Mouse (Mus musculus) lung, adult 2 months (tissue): Measurements from ENCODE around the gene Gemin4. TPM values are rescaled to one million over a fixed set of nuclear protein-coding genes. Genes with fewer than 3 reads are reported as not detected.

Experiments used
- DNase-seq: peaks from one replicate; pipeline ENCODE4 v3.0.0; 2022
- H3K4me1 ChIP-seq: fragments of 200-500 bp; 2 replicates; pipeline ENCODE4 v1.6.1; 2011; ENCODE audit warnings: low read length; ENCODE audit not compliant: control insufficient read depth, insufficient read depth
- H3K4me3 ChIP-seq: fragments of 200-500 bp; replicated peaks from 2 replicates; pipeline ENCODE3; 2011; ENCODE audit warnings: low read depth, mild to moderate bottlenecking, control low read depth, low read length; ENCODE audit errors: extremely low read depth
- CTCF ChIP-seq: fragments of 200-500 bp; IDR thresholded peaks from 2 replicates; pipeline ENCODE4 v1.5.1; 2011; ENCODE audit warnings: mild to moderate bottlenecking, low read length, control low read depth; ENCODE audit not compliant: insufficient read depth
- POLR2A ChIP-seq: fragments of 200-500 bp; IDR thresholded peaks from 2 replicates; pipeline ENCODE4 v1.6.1; 2011; ENCODE audit warnings: low read depth, mild to moderate bottlenecking, control low read depth, low read length, borderline replicate concordance; ENCODE audit errors: extremely low read depth
- whole genome bisulfite sequencing: fragments of 180-500 bp; shearing (Covaris S2); methylation state at CpG from one replicate; pipeline ENCODE4 v1.1.7; 2018; 5-methylcytosine and 5-hydroxymethylcytosine counted together
- polyA plus RNA-seq: library from polyadenylated mRNA; depleted of rRNA; stranded (reverse); fragments of >200 nt; gene quantifications from 2 replicates; pipeline ENCODE4 v1.2.3, GENCODE M21; 2012

Gemin4 gene
- polyA plus RNA-seq, 1 experiment, result 6.6 TPM

- 49% methylated on average over 8 of the region's 8 CpGs for WGBS
- no peak for TF ChIP-seq CTCF
- TF ChIP-seq POLR2A, result no peak
- H3K4me3 ChIP-seq, result no peak overlapping the region
- DNase-seq, result no peak
- peaks cover 2% of the 10 kb centered on the region; the same call in 1 of the 2 replicates for H3K4me1 ChIP-seq
These were observed 20.4 kb downstream of the Gemin4 start for GRCm38 (mm10) chr11:76196977-76197469.

DNA sequence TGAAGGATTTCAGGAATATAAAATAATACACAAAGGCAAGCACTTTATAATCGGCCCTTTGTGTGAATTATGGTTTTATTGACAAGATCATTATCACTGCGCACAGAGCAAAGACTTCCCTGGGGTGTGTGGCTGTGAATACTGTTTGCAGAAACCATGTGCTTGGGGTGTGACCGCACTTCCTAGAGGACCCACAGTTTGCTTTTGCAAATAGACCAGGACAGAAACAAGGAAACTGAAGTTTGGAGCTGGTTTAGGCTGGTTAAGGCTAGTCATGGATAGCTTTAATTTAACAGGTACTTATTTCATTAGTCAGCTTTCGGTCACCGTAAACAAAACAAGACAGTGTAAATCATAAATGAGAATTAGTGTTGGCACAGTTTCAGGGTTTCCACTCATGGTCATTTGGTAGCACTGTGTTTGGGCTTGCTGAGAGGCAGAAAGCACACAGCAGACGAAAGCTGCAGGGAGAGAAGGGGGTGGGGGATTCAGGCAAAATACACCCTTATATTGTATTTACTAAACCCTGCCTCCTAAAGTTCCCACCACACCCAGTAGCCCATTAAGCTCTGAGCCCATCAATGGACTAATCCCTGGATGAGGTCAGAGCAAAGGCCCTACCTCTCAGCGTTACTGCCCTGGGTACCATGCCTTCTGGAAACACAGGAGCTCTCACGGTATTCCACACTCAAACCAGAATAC, 21.0 kb downstream of the Gemin4 start:
- peaks cover under 1% of the 10 kb centered on the region; the same call in 1 of the 2 replicates for H3K4me1 ChIP-seq
- TF ChIP-seq POLR2A (no peak), CTCF (no peak)
- H3K4me3 ChIP-seq, result no peak overlapping the region
- WGBS, result 36% methylated on average over 8 of the region's 8 CpGs
- no peak for DNase-seq

GRCm38 (mm10) chr11:76186908-76187307, 30.6 kb downstream of the Gemin4 start:
- TF ChIP-seq CTCF (no peak), POLR2A (no peak)
- Histone ChIP-seq H3K4me1 (no peaks in the 10 kb centered on the region), H3K4me3 (no peak overlapping the region)
- 89% methylated on average over 6 of the region's 6 CpGs for WGBS
- no peak for DNase-seq

DNA sequence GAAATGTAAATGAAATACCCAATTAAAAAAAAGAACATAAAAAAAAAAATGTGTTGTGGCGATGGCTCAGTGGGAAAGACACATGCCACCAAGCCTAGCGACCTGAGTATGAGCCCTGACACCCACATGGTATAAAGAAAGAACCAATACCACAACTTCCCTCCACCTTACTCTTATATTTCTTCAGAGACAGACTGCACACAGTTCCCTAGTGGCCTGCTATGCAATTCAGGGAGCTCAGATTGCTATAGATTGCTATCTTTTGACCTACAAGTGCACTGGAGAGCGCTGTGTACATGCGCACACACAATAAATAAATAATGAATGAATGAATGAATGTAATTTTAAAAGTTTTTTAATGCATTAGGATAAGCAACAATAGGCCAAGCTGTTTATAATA, 33.7 kb downstream of the Gemin4 start:
- no peak for TF ChIP-seq CTCF
- no peak overlapping the region for H3K4me3 ChIP-seq
- WGBS, result 50% methylated on average over 4 of the region's 4 CpGs
- 0 out of 2 replicates have a peak, but pooled peaks cover 3% of the 10 kb centered on the region for H3K4me1 ChIP-seq
- no peak for DNase-seq

DNA sequence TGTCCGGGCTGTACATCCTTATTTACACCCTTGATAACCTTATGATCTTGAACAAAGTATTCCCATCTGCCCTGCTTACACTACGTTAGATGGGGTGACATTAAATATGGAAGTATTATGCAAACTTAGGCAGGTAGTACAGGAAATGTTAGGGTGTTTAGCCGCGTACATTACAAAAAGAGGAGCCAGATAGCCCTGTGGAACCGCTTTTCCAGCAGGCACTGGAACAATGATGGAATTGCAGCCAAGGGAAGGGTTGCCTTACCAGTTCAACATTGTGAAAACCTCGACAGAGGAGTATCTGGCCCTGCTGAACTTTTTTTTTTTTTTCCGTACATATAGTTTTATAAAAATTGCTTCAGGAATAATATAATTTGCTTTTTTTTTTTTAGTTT, 37.3 kb downstream of the Gemin4 start:
- Histone ChIP-seq H3K4me1 (peaks cover 6% of the 10 kb centered on the region; the same call in 1 of the 2 replicates), H3K4me3 (peak overlapping the region; percentile 75)
- 9% methylated on average over 7 of the region's 7 CpGs for WGBS
- TF ChIP-seq POLR2A (no peak), CTCF (no peak)
- DNase-seq, result no peak

GRCm38 (mm10) chr11:76179495-76180145, 37.8 kb downstream of the Gemin4 start, which contains the start of the genes Vps53 and Fam57a:
Gene Vps53, minus strand, starts transcription at chr11:76179647.
Gene Fam57a, plus strand, starts transcription at chr11:76179671.
- peaks cover 6% of the 10 kb centered on the region; the same call in 1 of the 2 replicates for H3K4me1 ChIP-seq
- under 1% methylated on average over 37 of the region's 37 CpGs for WGBS
- peak within 1 kb of the TSS; percentile 75 for H3K4me3 ChIP-seq
- TF ChIP-seq CTCF (no peak), POLR2A (peak; percentile 68; the same call in 1 of the 2 replicates)
- DNase-seq, result peak; percentile 90

GRCm38 (mm10) chr11:76178726-76179494, 38.6 kb downstream of the Gemin4 start:
- H3K4me1 ChIP-seq, result peaks cover 6% of the 10 kb centered on the region; the same call in 1 of the 2 replicates
- TF ChIP-seq POLR2A (no peak), CTCF (no peak)
- no peak for DNase-seq
- H3K4me3 ChIP-seq, result peak overlapping the region; percentile 75
- under 1% methylated on average over 28 of the region's 28 CpGs for WGBS

GRCm38 (mm10) chr11:76170207-76170606, 47.3 kb downstream of the Gemin4 start:
- WGBS, result 79% methylated on average over 5 of the region's 5 CpGs
- TF ChIP-seq CTCF (no peak), POLR2A (no peak)
- Histone ChIP-seq H3K4me3 (no peak overlapping the region), H3K4me1 (no peaks in the 10 kb centered on the region)
- DNase-seq, result no peak

DNA sequence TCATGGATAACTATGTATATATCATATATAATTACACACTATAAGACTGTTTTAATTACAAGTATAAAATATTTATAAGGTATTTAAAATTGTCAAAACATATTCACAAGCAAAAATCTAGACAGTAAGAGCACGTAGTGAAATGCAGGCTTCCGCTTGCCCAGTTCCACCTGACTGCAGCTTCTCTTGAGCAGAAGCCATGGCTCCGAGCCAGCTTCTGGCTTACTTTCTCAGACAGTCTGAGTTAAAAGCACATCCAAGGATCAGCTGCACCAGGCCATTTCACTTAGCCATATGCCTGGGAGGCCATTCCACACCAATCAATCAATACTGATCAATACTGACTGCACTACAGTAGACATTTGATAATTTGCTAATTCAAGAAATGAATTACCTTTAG, 48.5 kb downstream of the Gemin4 start:
- H3K4me1 ChIP-seq, result no peaks in the 10 kb centered on the region
- no peak overlapping the region for H3K4me3 ChIP-seq
- TF ChIP-seq POLR2A, result no peak
- 84% methylated on average over 3 of the region's 3 CpGs for WGBS
- no peak for DNase-seq
